ENCODE assay signal across 12 mouse cellular contexts in the genomic region with DNA sequence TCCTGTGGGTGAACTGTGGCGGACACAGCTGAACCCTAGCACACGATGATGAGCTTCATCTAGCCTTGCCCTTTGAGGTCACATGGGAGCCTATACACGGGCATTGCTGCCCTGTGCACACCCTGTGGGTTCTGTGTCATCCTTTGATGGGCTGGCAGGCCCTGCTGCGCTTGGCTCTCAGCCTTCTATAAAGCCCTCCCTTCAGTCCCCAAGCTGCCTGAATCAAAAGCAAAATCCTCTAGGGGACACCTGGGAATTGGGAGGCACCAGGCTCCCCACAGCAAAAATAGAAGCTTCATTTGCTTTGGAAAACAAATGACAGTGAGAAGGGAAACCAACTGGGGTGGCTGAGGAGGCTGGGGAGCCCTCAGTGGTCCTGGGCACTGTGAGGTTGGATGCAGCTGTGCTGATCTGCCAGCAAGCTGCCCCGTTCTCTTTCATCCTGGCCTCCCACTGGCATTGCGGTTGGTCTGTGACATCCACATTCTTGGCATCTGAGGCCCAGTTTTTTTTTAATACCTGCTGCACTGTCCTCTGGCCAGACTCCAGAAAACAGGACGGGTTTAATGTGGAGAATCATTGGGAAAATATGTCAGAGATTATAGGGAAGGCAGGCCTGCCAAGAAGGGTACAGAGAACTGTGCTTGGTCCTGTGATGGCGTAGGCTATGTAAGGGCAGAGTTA.
DNase-seq lines count a peak whose midpoint lies in the region; ATAC-seq and TF ChIP-seq lines count a peak whose summit lies in the region.
"Had no signal": no experiment of that assay in that cellular context is flagged by ENCODE, and none has a peak within 500 bp of the region (broad histone marks: within the 10 kb centered on the region; RNA-seq: fewer than 3 reads in every experiment).

No protein-coding gene starts in this region.

- no peak for TF ChIP-seq CTCF in cerebellum, adult 2 months (IDR thresholded peaks at IDR 0.05; ENCODE audit: borderline replicate concordance, insufficient read depth, low read depth, low read length)

- H3K9me3 ChIP-seq in heart, embryonic 11.5 days (replicated peaks; ENCODE audit: control insufficient read depth, low read length) = no peaks in the 10 kb centered on the region
- no peaks in the 10 kb centered on the region for H3K9me3 ChIP-seq in midbrain, embryonic 10.5 days (replicated peaks)
- no peaks in the 10 kb centered on the region for H3K9me3 ChIP-seq in intestine, embryonic 15.5 days
- H3K9me3 ChIP-seq: limb, embryonic 13.5 days had no signal

- 0 out of 2 replicates have a peak, but pooled peaks cover 5% of the 10 kb centered on the region for H3K4me1 ChIP-seq in heart, embryonic 11.5 days (ENCODE audit: control insufficient read depth, insufficient read depth, low read length)
- peaks cover 57% of the 10 kb centered on the region for H3K4me1 ChIP-seq in cerebellum, adult 2 months (ENCODE audit: control insufficient read depth, insufficient read depth, low read length)
- peaks cover 35% of the 10 kb centered on the region for H3K4me1 ChIP-seq in midbrain, embryonic 10.5 days
- no peaks in the 10 kb centered on the region for H3K4me1 ChIP-seq in intestine, embryonic 15.5 days (replicated peaks)

- H3K27me3 ChIP-seq in heart, embryonic 11.5 days (ENCODE audit: control insufficient read depth, insufficient read depth, low read length) = no peaks in the 10 kb centered on the region
- H3K27me3 ChIP-seq in cerebellum, adult 2 months (ENCODE audit: control insufficient read depth, insufficient read depth, low read length) = no peaks in the 10 kb centered on the region
- no peaks in the 10 kb centered on the region for H3K27me3 ChIP-seq in midbrain, embryonic 10.5 days (ENCODE audit: low read depth, poor library complexity, severe bottlenecking)
- no peaks in the 10 kb centered on the region for H3K27me3 ChIP-seq in intestine, embryonic 15.5 days (replicated peaks)
- H3K27me3 ChIP-seq: limb, embryonic 13.5 days had no signal

- TF ChIP-seq POLR2A in cerebellum, adult 2 months (IDR thresholded peaks at IDR 0.05; ENCODE audit: borderline replicate concordance, insufficient read depth, low read length) = no peak

- no peak for ATAC-seq in heart, embryonic 11.5 days (replicated peaks; ENCODE audit: insufficient number of reproducible peaks, low FRiP score, low TSS enrichment)
- no peak for ATAC-seq in intestine, embryonic 15.5 days

- H3K4me2 ChIP-seq in heart, embryonic 11.5 days = no peak overlapping the region
- H3K4me2 ChIP-seq in intestine, embryonic 15.5 days (replicated peaks) = no peak overlapping the region
- H3K4me2 ChIP-seq: limb, embryonic 13.5 days had no signal

- WGBS in heart, embryonic 11.5 days (ENCODE audit: insufficient replicate concordance) = 62% methylated on average over 8 of the region's 8 CpGs
- 9% methylated on average over 8 of the region's 8 CpGs for WGBS in cerebellum, adult 2 months
- 55% methylated on average over 8 of the region's 8 CpGs for WGBS in midbrain, embryonic 10.5 days
- 75% methylated on average over 8 of the region's 8 CpGs for WGBS in intestine, embryonic 15.5 days

- H3K4me3 ChIP-seq in heart, embryonic 11.5 days (ENCODE audit: low read depth, low read length) = no peak overlapping the region
- no peak overlapping the region for H3K4me3 ChIP-seq in cerebellum, adult 2 months (replicated peaks; ENCODE audit: insufficient read depth, low read depth, low read length)
- H3K4me3 ChIP-seq in midbrain, embryonic 10.5 days = no peak overlapping the region
- H3K4me3 ChIP-seq in intestine, embryonic 15.5 days (replicated peaks) = no peak overlapping the region
- H3K4me3 ChIP-seq: limb, embryonic 13.5 days had no signal

- DNase-seq in heart, adult 11 months = peak; percentile 78
- DNase-seq in Muller cell, postnatal 12 days (ENCODE audit: inconsistent ontology term) = peak; percentile 82
- peak; percentile 71 to 85 for DNase-seq in cerebellum, adult 2 months
- DNase-seq in midbrain, embryonic 10.5 days (ENCODE audit: low spot score) = no peak
- DNase-seq in B cell, adult 2 months = no peak
- no peak for DNase-seq in testis, postnatal 10 days (ENCODE audit: low spot score)
- DNase-seq: heart, postnatal 36 days; kidney, adult 8-10 months; lung, adult 18-20 months had no signal

- H3K36me3 ChIP-seq in heart, embryonic 11.5 days (ENCODE audit: control insufficient read depth, insufficient read depth, low read length) = no peaks in the 10 kb centered on the region
- H3K36me3 ChIP-seq in midbrain, embryonic 10.5 days = no peaks in the 10 kb centered on the region
- no peaks in the 10 kb centered on the region for H3K36me3 ChIP-seq in intestine, embryonic 15.5 days
- H3K36me3 ChIP-seq: limb, embryonic 13.5 days had no signal

- no peak overlapping the region for H3K27ac ChIP-seq in heart, embryonic 11.5 days (ENCODE audit: low read depth, low read length)
- H3K27ac ChIP-seq in cerebellum, adult 2 months (ENCODE audit: insufficient read depth, low read length) = peak overlapping the region; percentile 44
- H3K27ac ChIP-seq in midbrain, embryonic 10.5 days (replicated peaks) = 0 out of 2 replicates have a peak overlapping the region, but pooled peaks have one; percentile 6
- no peak overlapping the region for H3K27ac ChIP-seq in intestine, embryonic 15.5 days
- H3K27ac ChIP-seq: limb, embryonic 13.5 days had no signal

- no peak overlapping the region for H3K9ac ChIP-seq in heart, embryonic 11.5 days (ENCODE audit: low read depth, low read length)
- H3K9ac ChIP-seq in intestine, embryonic 15.5 days = no peak overlapping the region
- H3K9ac ChIP-seq: limb, embryonic 13.5 days had no signal

Comparison
In these comparisons a context has a peak if more than half of its experiments do, and no peak if none do; other contexts are left out.
1. DNase-seq: peak in heart, adult 11 months (single experiment), Muller cell, postnatal 12 days (single experiment) and cerebellum, adult 2 months (2 of 2); none in midbrain, embryonic 10.5 days (single experiment), B cell, adult 2 months (0 of 2) and testis, postnatal 10 days (single experiment).
2. H3K27ac ChIP-seq: peak in cerebellum, adult 2 months (single experiment) and midbrain, embryonic 10.5 days (single experiment); none in heart, embryonic 11.5 days (single experiment) and intestine, embryonic 15.5 days (single experiment).